Mouse (Mus musculus) embryonic facial prominence, embryonic 13.5 days (tissue): ENCODE measurements around the gene Rtn4rl1. TPM values are rescaled to one million over a fixed set of nuclear protein-coding genes. Genes with fewer than 3 reads are reported as not detected.

ENCODE experiments used
- ATAC-seq: fragments of 200-750 bp; cut with Nextera tagmentation; 2 replicates; pipeline ENCODE4 v1.8.0; 2017; ENCODE audit warnings: low read depth; ENCODE audit not compliant: insufficient number of reproducible peaks, insufficient read depth, low FRiP score, low TSS enrichment
- H3K27ac ChIP-seq: fragments of 300-500 bp; sonication (generic); 2 replicates; pipeline ENCODE4 v1.5.1; 2015; ENCODE audit warnings: moderate library complexity, mild to moderate bottlenecking, inconsistent platforms
- H3K27me3 ChIP-seq: fragments of 300-500 bp; sonication (generic); 2 replicates; pipeline ENCODE4 v1.6.1; 2015; ENCODE audit warnings: mild to moderate bottlenecking, inconsistent platforms
- H3K36me3 ChIP-seq: fragments of 300-500 bp; sonication (generic); 2 replicates; pipeline ENCODE4 v1.6.1; 2015; ENCODE audit warnings: mild to moderate bottlenecking, inconsistent platforms
- H3K4me1 ChIP-seq: fragments of 300-500 bp; sonication (generic); 2 replicates; pipeline ENCODE4 v1.6.1; 2015; ENCODE audit warnings: inconsistent platforms
- H3K4me2 ChIP-seq: fragments of 300-500 bp; sonication (generic); 2 replicates; pipeline ENCODE4 v1.6.1; 2015; ENCODE audit warnings: moderate library complexity, mild to moderate bottlenecking, inconsistent platforms
- H3K4me3 ChIP-seq: fragments of 300-500 bp; sonication (generic); 2 replicates; pipeline ENCODE4 v1.5.1; 2015; ENCODE audit warnings: mild to moderate bottlenecking, inconsistent platforms
- H3K9ac ChIP-seq: fragments of 300-500 bp; sonication (generic); 2 replicates; pipeline ENCODE4 v1.6.1; 2015; ENCODE audit warnings: mild to moderate bottlenecking, inconsistent platforms
- H3K9me3 ChIP-seq: fragments of 300-500 bp; sonication (generic); 2 replicates; pipeline ENCODE4 v1.6.1; 2016; ENCODE audit warnings: inconsistent platforms
- WGBS: fragments of 180-500 bp; shearing (Covaris S2); methylation state at CpG from one replicate; pipeline ENCODE4 v1.1.7; 2015; ENCODE audit warnings: mixed read lengths; 5-methylcytosine and 5-hydroxymethylcytosine counted together
- polyA plus RNA-seq: library from polyadenylated mRNA; unstranded; fragments of >200 nt; fragmentation: Nextera tagmentation; extraction: Ambion mirVana; gene quantifications from 2 replicates; pipeline ENCODE4 v1.2.1, GENCODE M21; 2015

Rtn4rl1 gene
- polyA plus RNA-seq, 1 experiment from 2014 or later, result 7.1 TPM

- Histone ChIP-seq H3K27ac (no peak overlapping the region), H3K9ac (no peak overlapping the region), H3K4me3 (no peak overlapping the region), H3K4me2 (no peak overlapping the region), H3K4me1 (peaks cover 34% of the 10 kb centered on the region), H3K9me3 (no peaks in the 10 kb centered on the region), H3K27me3 (0 out of 2 replicates have a peak, but pooled peaks cover 8% of the 10 kb centered on the region), H3K36me3 (no peaks in the 10 kb centered on the region)
- WGBS, result 88% methylated on average over 2 of the region's 2 CpGs
- no peak for ATAC-seq
These were observed 67.4 kb downstream of the Rtn4rl1 start for GRCm38 (mm10) chr11:75261016-75261415.

- Histone ChIP-seq H3K9me3 (no peaks in the 10 kb centered on the region), H3K4me3 (no peak overlapping the region), H3K4me1 (peaks cover 34% of the 10 kb centered on the region), H3K4me2 (no peak overlapping the region), H3K9ac (no peak overlapping the region), H3K36me3 (no peaks in the 10 kb centered on the region), H3K27me3 (0 out of 2 replicates have a peak, but pooled peaks cover 8% of the 10 kb centered on the region), H3K27ac (no peak overlapping the region)
- ATAC-seq, result no peak
- 88% methylated on average over 4 of the region's 4 CpGs for WGBS
These were observed 68.1 kb downstream of the Rtn4rl1 start for GRCm38 (mm10) chr11:75261730-75262129.

GRCm38 (mm10) chr11:75262181-75262580 is 68.6 kb downstream of the Rtn4rl1 start:
- Histone ChIP-seq H3K27ac (no peak overlapping the region), H3K4me3 (no peak overlapping the region), H3K27me3 (0 out of 2 replicates have a peak, but pooled peaks cover 8% of the 10 kb centered on the region), H3K9me3 (no peaks in the 10 kb centered on the region), H3K9ac (0 out of 2 replicates have a peak overlapping the region, but pooled peaks have one; percentile 36), H3K36me3 (no peaks in the 10 kb centered on the region), H3K4me1 (peaks cover 34% of the 10 kb centered on the region), H3K4me2 (no peak overlapping the region)
- 77% methylated on average over 3 of the region's 3 CpGs for WGBS
- no peak for ATAC-seq

- WGBS, result 40% methylated on average over 5 of the region's 5 CpGs
- 0 out of 2 replicates have a peak, but pooled peaks cover 8% of the 10 kb centered on the region for H3K27me3 ChIP-seq
- peaks cover 34% of the 10 kb centered on the region for H3K4me1 ChIP-seq
- no peak overlapping the region for H3K4me3 ChIP-seq
- H3K27ac ChIP-seq, result no peak overlapping the region
- no peaks in the 10 kb centered on the region for H3K36me3 ChIP-seq
- ATAC-seq, result no peak
- H3K9ac ChIP-seq, result 0 out of 2 replicates have a peak overlapping the region, but pooled peaks have one; percentile 36
- H3K4me2 ChIP-seq, result no peak overlapping the region
- H3K9me3 ChIP-seq, result no peaks in the 10 kb centered on the region
These were observed 69.2 kb downstream of the Rtn4rl1 start for GRCm38 (mm10) chr11:75262791-75263190.

GRCm38 (mm10) chr11:75263274-75263963 is 69.8 kb downstream of the Rtn4rl1 start:
- H3K27ac ChIP-seq, result peak overlapping the region; percentile 22; the same call in 1 of the 2 replicates
- peaks cover 34% of the 10 kb centered on the region for H3K4me1 ChIP-seq
- no peak overlapping the region for H3K4me2 ChIP-seq
- 45% methylated on average over 15 of the region's 15 CpGs for WGBS
- 0 out of 2 replicates have a peak, but pooled peaks cover 8% of the 10 kb centered on the region for H3K27me3 ChIP-seq
- no peaks in the 10 kb centered on the region for H3K36me3 ChIP-seq
- 0 out of 2 replicates have a peak overlapping the region, but pooled peaks have one; percentile 36 for H3K9ac ChIP-seq
- ATAC-seq, result no peak
- H3K9me3 ChIP-seq, result no peaks in the 10 kb centered on the region
- no peak overlapping the region for H3K4me3 ChIP-seq

GRCm38 (mm10) chr11:75263964-75264312 is 70.4 kb downstream of the Rtn4rl1 start:
- Histone ChIP-seq H3K4me3 (no peak overlapping the region), H3K9me3 (no peaks in the 10 kb centered on the region), H3K36me3 (no peaks in the 10 kb centered on the region), H3K9ac (no peak overlapping the region), H3K27ac (no peak overlapping the region), H3K27me3 (0 out of 2 replicates have a peak, but pooled peaks cover 8% of the 10 kb centered on the region), H3K4me1 (peaks cover 34% of the 10 kb centered on the region), H3K4me2 (no peak overlapping the region)
- ATAC-seq, result no peak
- 53% methylated on average over 6 of the region's 6 CpGs for WGBS

- Histone ChIP-seq H3K4me2 (no peak overlapping the region), H3K27ac (no peak overlapping the region), H3K36me3 (no peaks in the 10 kb centered on the region), H3K9ac (no peak overlapping the region), H3K9me3 (no peaks in the 10 kb centered on the region), H3K4me1 (peaks cover 34% of the 10 kb centered on the region), H3K4me3 (no peak overlapping the region), H3K27me3 (0 out of 2 replicates have a peak, but pooled peaks cover 8% of the 10 kb centered on the region)
- ATAC-seq, result no peak
- 87% methylated on average over 6 of the region's 6 CpGs for WGBS
These were observed 71.0 kb downstream of the Rtn4rl1 start for GRCm38 (mm10) chr11:75264550-75264949.

- 44% methylated on average over 15 of the region's 15 CpGs for WGBS
- no peaks in the 10 kb centered on the region for H3K36me3 ChIP-seq
These were observed 72.0 kb downstream of the Rtn4rl1 start for GRCm38 (mm10) chr11:75265545-75265944.

GRCm38 (mm10) chr11:75267826-75268281 is 74.3 kb downstream of the Rtn4rl1 start:
- Histone ChIP-seq H3K27ac (no peak overlapping the region), H3K36me3 (no peaks in the 10 kb centered on the region), H3K4me1 (peaks cover 24% of the 10 kb centered on the region), H3K4me2 (no peak overlapping the region), H3K9me3 (no peaks in the 10 kb centered on the region), H3K9ac (no peak overlapping the region), H3K4me3 (no peak overlapping the region), H3K27me3 (0 out of 2 replicates have a peak, but pooled peaks cover 13% of the 10 kb centered on the region)
- ATAC-seq, result no peak
- WGBS, result 41% methylated on average over 9 of the region's 9 CpGs

More at GRCm38 (mm10) chr11:75265545-75265944, 72.0 kb downstream of the Rtn4rl1 start:
- Histone ChIP-seq H3K9me3 (no peaks in the 10 kb centered on the region), H3K9ac (no peak overlapping the region), H3K27me3 (0 out of 2 replicates have a peak, but pooled peaks cover 8% of the 10 kb centered on the region), H3K4me3 (no peak overlapping the region), H3K4me1 (peaks cover 34% of the 10 kb centered on the region), H3K27ac (no peak overlapping the region), H3K4me2 (no peak overlapping the region)
- ATAC-seq, result no peak

- no peaks in the 10 kb centered on the region for H3K9me3 ChIP-seq
- no peak overlapping the region for H3K27ac ChIP-seq
- H3K36me3 ChIP-seq, result no peaks in the 10 kb centered on the region
- H3K4me2 ChIP-seq, result no peak overlapping the region
- H3K4me1 ChIP-seq, result peaks cover 22% of the 10 kb centered on the region
- ATAC-seq, result no peak
- no peak overlapping the region for H3K9ac ChIP-seq
- peaks cover 13% of the 10 kb centered on the region; the same call in 1 of the 2 replicates for H3K27me3 ChIP-seq
- 61% methylated on average over 5 of the region's 5 CpGs for WGBS
- H3K4me3 ChIP-seq, result no peak overlapping the region
These were observed 74.9 kb downstream of the Rtn4rl1 start for GRCm38 (mm10) chr11:75268492-75268891.

- H3K4me1 ChIP-seq, result peaks cover 18% of the 10 kb centered on the region
- no peak overlapping the region for H3K4me3 ChIP-seq
- no peak overlapping the region for H3K9ac ChIP-seq
- ATAC-seq, result no peak
- H3K4me2 ChIP-seq, result no peak overlapping the region
- no peaks in the 10 kb centered on the region for H3K9me3 ChIP-seq
- no peak overlapping the region for H3K27ac ChIP-seq
- no peaks in the 10 kb centered on the region for H3K36me3 ChIP-seq
- WGBS, result 84% methylated on average over 4 of the region's 4 CpGs
- H3K27me3 ChIP-seq, result peaks cover 13% of the 10 kb centered on the region; the same call in 1 of the 2 replicates
These were observed 75.6 kb downstream of the Rtn4rl1 start for GRCm38 (mm10) chr11:75269213-75269612.
